In the genomic region with DNA sequence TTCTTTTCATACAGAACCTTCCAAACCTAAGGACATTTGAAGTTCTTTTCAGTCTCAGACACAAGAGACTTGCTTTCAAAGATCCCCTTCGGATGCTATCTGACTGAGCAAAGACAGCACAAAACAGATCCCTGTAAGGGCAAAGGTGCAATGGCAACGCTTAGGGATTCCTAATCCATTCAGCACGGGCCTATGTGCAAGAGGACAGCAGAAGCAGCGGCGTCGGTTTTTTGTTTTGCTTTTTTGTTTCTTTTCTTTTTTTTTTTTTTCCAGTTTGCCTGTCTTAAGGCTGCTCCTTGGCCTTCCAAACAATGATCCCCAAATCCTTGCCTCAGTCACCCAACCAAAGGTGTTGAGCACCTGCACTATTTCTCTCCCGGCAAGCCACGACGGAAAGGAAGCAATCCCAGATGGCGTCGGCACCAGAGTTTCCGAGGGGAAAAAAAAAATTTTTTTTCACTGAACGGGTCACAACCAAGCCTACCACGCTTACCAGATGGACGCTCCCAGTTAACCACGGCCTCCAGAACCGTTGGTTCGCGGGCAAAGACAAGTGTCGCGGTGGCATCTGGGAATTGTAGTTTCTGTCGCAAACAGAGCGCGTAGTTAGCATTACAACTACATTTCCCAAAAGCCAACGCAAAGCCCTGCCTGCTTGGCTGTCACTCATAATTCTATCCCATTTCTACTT, we compare ENCODE assay signal across 8 mouse cellular contexts. TPM values are rescaled to one million over a fixed set of nuclear protein-coding genes. Genes with fewer than 3 reads are reported as not detected.
DNase-seq lines count a peak whose midpoint lies in the region.

No protein-coding gene starts in this region.

- peak overlapping the region; percentile 94 for H3K27ac ChIP-seq in forebrain, embryonic 10.5 days

- H3K27me3 ChIP-seq in forebrain, embryonic 10.5 days (ENCODE audit: poor library complexity, severe bottlenecking) = no peaks in the 10 kb centered on the region
- no peaks in the 10 kb centered on the region for H3K27me3 ChIP-seq in megakaryocyte, embryonic 14.5 days (replicated peaks)

- WGBS in forebrain, embryonic 10.5 days = 5% methylated on average over 25 of the region's 25 CpGs

- peak overlapping the region; percentile 74 for H3K4me3 ChIP-seq in forebrain, embryonic 10.5 days
- H3K4me3 ChIP-seq in megakaryocyte, embryonic 14.5 days (replicated peaks) = peak overlapping the region; percentile 99

- intact Hi-C loops in heart, postnatal 25 days (cut with DNase I) = loop anchor here (10.0 kb wide), 1 partner anchor 294 kb away; a partner anchor contains a TSS
- intact Hi-C loops in left cerebral cortex, postnatal 14 days (cut with DNase I) = no loop called here

- H3K4me1 ChIP-seq in forebrain, embryonic 10.5 days = peaks cover 41% of the 10 kb centered on the region
- H3K4me1 ChIP-seq in megakaryocyte, embryonic 14.5 days = peaks cover 58% of the 10 kb centered on the region

- peak; percentile 93 to 94 for DNase-seq in heart, adult 18-20 months
- DNase-seq in heart, adult 9 months (ENCODE audit: low spot score in 2 of 2) = no peak
- DNase-seq in brain, adult 2 months (ENCODE audit: low read depth, low spot score) = peak; percentile 98
- peak; percentile 86 for DNase-seq in forebrain, embryonic 10.5 days (ENCODE audit: extremely low spot score, low spot score)
- DNase-seq in heart, postnatal 25 days (ENCODE audit: low spot score) = peak; percentile 75
- peak; percentile 89 to 94 for DNase-seq in left cerebral cortex, postnatal 14 days (ENCODE audit: low spot score in 2 of 2)
- peak; percentile 85 to 89 for DNase-seq in spleen, postnatal 36 days (ENCODE audit: low spot score in 2 of 2)

- H3K9me3 ChIP-seq in forebrain, embryonic 10.5 days = no peaks in the 10 kb centered on the region; the same call in 1 of the 2 replicates
- H3K9me3 ChIP-seq in megakaryocyte, embryonic 14.5 days = peaks cover 7% of the 10 kb centered on the region; the same call in 1 of the 2 replicates

- peaks cover 9% of the 10 kb centered on the region for H3K36me3 ChIP-seq in forebrain, embryonic 10.5 days (replicated peaks)
- peaks cover 26% of the 10 kb centered on the region for H3K36me3 ChIP-seq in megakaryocyte, embryonic 14.5 days (replicated peaks; ENCODE audit: low read length)

RNA-seq across cellular contexts. Expression of a gene that starts 0.4 kb away (rescaled TPM):
- total RNA-seq in heart, adult 18-20 months (2021) = 1 to 10 TPM; 2.0 to 2.9 TPM
- 26.4 and 27.2 TPM in 2 replicates for polyA plus RNA-seq in forebrain, embryonic 10.5 days (2016; fragmentation: Nextera tagmentation; extraction: Ambion mirVana)
- 1 to 10 TPM; 2.3 to 3.4 TPM for total RNA-seq in heart, postnatal 25 days (2021)
- 1 to 10 TPM; 6.6 to 8.6 TPM for total RNA-seq in left cerebral cortex, postnatal 14 days (2021)
- polyA plus RNA-seq in megakaryocyte, embryonic 14.5 days (2012; ENCODE audit: insufficient read depth, low replicate concordance) = 1.3 TPM in 1 of 2 replicates, not detected in the other

RNA-seq across cellular contexts. Expression of a gene that starts 0.5 kb away (rescaled TPM):
- total RNA-seq in heart, adult 18-20 months (2021) = 100 to 1,000 TPM; 135 to 156 TPM
- polyA plus RNA-seq in forebrain, embryonic 10.5 days (2016; fragmentation: Nextera tagmentation; extraction: Ambion mirVana) = 16.0 and 18.4 TPM in 2 replicates
- 100 to 1,000 TPM; 135 to 137 TPM for total RNA-seq in heart, postnatal 25 days (2021)
- total RNA-seq in left cerebral cortex, postnatal 14 days (2021) = 10 to 100 TPM; 39.3 to 52.8 TPM
- 0.86 and 4.5 TPM in 2 replicates for polyA plus RNA-seq in megakaryocyte, embryonic 14.5 days (2012; ENCODE audit: insufficient read depth, low replicate concordance)

Comparison
In these comparisons a context has a peak if more than half of its experiments do, and no peak if none do; other contexts are left out.
1. DNase-seq: peak in heart, adult 18-20 months (2 of 2), brain, adult 2 months (single experiment), forebrain, embryonic 10.5 days (single experiment), heart, postnatal 25 days (single experiment), left cerebral cortex, postnatal 14 days (2 of 2) and spleen, postnatal 36 days (2 of 2); none in heart, adult 9 months (0 of 2).